Mouse (Mus musculus) neural tube, embryonic 11.5 days (tissue): ENCODE results near the gene Slitrk6. TPM values are rescaled to one million over a fixed set of nuclear protein-coding genes. Genes with fewer than 3 reads are reported as not detected.

ENCODE experiments used
- ATAC-seq: fragments of 200-750 bp; cut with Nextera tagmentation; 2 replicates; pipeline ENCODE4 v1.8.0; 2017; ENCODE audit warnings: moderate number of reproducible peaks, mild to moderate bottlenecking, moderate TSS enrichment, moderate library complexity; ENCODE audit not compliant: insufficient read depth, low FRiP score, low TSS enrichment
- DNase-seq: peaks from one replicate; pipeline ENCODE4 v3.0.0-alpha.2; 2015; ENCODE audit warnings: low spot score
- H3K27ac ChIP-seq: fragments of 300-500 bp; sonication (generic); 2 replicates; pipeline ENCODE4 v1.5.1; 2014; ENCODE audit warnings: low read depth, mild to moderate bottlenecking, low read length
- H3K27me3 ChIP-seq: fragments of 300-500 bp; sonication (generic); 2 replicates; pipeline ENCODE4 v1.6.1; 2014; ENCODE audit warnings: mild to moderate bottlenecking, low read length, mixed read lengths; ENCODE audit not compliant: control insufficient read depth, insufficient read depth
- H3K36me3 ChIP-seq: fragments of 300-500 bp; sonication (generic); 2 replicates; pipeline ENCODE4 v1.6.1; 2014; ENCODE audit warnings: mild to moderate bottlenecking, low read length, moderate library complexity, mixed read lengths; ENCODE audit not compliant: control insufficient read depth, insufficient read depth
- H3K4me1 ChIP-seq: fragments of 300-500 bp; sonication (generic); 2 replicates; pipeline ENCODE4 v1.6.1; 2014; ENCODE audit warnings: low read length, mixed read lengths; ENCODE audit not compliant: control insufficient read depth, insufficient read depth
- H3K4me2 ChIP-seq: fragments of 300-500 bp; sonication (generic); 2 replicates; pipeline ENCODE4 v1.6.1; 2014; ENCODE audit warnings: low read depth, mild to moderate bottlenecking, moderate library complexity
- H3K4me3 ChIP-seq: fragments of 300-500 bp; sonication (generic); 2 replicates; pipeline ENCODE4 v1.5.1; 2014; ENCODE audit warnings: low read depth, low read length
- H3K9ac ChIP-seq: fragments of 300-500 bp; sonication (generic); 2 replicates; pipeline ENCODE4 v1.6.1; 2014; ENCODE audit warnings: mild to moderate bottlenecking, low read length
- H3K9me3 ChIP-seq: fragments of 300-500 bp; sonication (generic); 2 replicates; pipeline ENCODE4 v1.6.1; 2016; ENCODE audit warnings: low read length; ENCODE audit not compliant: control insufficient read depth
- WGBS: fragments of 180-500 bp; shearing (Covaris S2); extraction: QIAGEN DNeasy Blood & Tissue Kit; methylation state at CpG from one replicate; pipeline ENCODE4 v1.1.7; 2014; 5-methylcytosine and 5-hydroxymethylcytosine counted together
- polyA plus RNA-seq: library from polyadenylated mRNA; unstranded; fragments of >200 nt; fragmentation: Nextera tagmentation; extraction: Ambion mirVana; gene quantifications from 2 replicates; pipeline ENCODE4 v1.2.1, GENCODE M21; 2014

Slitrk6 gene
- polyA plus RNA-seq: 6.1 and 6.2 TPM in 2 replicates

DNA sequence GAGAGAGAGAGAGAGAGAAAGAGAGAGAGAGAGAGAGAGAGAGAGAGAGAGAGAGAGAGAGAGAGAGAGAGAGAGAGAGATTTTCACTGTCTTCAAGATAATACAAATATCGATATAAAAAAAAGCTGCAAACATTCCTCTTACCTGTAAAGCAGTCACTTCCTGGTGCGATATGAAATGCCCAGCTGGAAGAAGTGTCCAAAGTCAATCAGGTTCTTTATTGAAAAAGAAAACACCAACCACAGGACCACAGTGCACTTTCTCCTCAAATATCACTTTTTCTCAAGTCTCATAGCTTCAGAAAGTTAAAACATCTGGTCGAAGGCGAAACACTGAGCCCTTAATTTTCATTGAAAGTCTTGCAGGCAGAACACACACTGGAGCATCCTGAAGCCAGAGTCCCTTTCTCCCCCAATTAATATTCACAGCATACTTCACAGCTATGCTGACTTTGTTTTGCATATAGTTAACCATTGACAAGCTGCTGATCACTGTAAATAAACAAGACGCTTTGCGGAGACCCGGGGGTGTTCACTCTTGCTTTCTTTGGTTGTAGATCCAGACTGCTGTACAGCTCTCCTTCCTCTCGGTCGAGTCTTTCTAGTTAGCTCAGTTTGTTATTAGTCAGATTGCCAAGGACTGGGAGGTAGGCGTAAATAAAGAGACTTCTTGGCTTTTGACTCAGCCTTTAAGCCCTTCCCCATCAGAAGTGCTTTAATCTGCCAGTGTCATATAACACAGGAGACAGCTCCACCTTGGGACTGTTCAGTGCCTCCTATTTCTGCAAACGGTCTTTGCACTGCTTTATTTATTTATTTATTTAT is at the start of gene Slitrk6:
Gene Slitrk6, minus strand, starts transcription at position 666 of the 824 bp plus-strand sequence.
- DNase-seq: peak; percentile 27
- no peaks in the 10 kb centered on the region for H3K36me3 ChIP-seq
- no peak within 1 kb of the TSS for H3K9ac ChIP-seq
- H3K27ac ChIP-seq: no peak within 1 kb of the TSS
- no peaks in the 10 kb centered on the region for H3K4me1 ChIP-seq
- WGBS: 43% methylated on average over 11 of the region's 11 CpGs
- 0 out of 2 replicates have a peak within 1 kb of the TSS, but pooled peaks have one; percentile 4 for H3K4me3 ChIP-seq
- peak within 1 kb of the TSS; percentile 22; the same call in 1 of the 2 replicates for H3K4me2 ChIP-seq
- peak; percentile 70 for ATAC-seq
- H3K27me3 ChIP-seq: no peaks in the 10 kb centered on the region
- H3K9me3 ChIP-seq: no peaks in the 10 kb centered on the region

DNA sequence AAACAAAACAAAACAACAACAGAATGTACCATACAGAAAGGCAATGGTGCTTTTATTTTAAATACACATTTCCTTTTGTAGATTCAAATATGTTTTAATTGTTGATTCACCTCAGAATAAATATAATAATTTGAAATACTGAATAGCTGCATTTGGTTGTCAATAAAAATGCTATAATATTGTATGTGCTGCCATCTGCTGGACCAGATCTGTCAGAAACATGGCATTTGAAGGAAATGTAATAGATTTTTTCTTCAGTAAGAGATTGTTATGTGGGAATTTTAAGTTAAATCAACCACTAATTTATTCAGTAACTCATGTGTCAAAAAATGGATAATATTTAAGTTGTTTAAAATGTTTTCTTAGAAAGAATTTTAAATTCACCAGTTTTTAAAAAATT is 22.6 kb upstream of the Slitrk6 start:
- peak; percentile 22 for DNase-seq
- H3K9ac ChIP-seq: no peak overlapping the region
- no peaks in the 10 kb centered on the region for H3K27me3 ChIP-seq
- H3K36me3 ChIP-seq: no peaks in the 10 kb centered on the region
- H3K9me3 ChIP-seq: no peaks in the 10 kb centered on the region
- H3K27ac ChIP-seq: no peak overlapping the region
- H3K4me1 ChIP-seq: no peaks in the 10 kb centered on the region
- no peak overlapping the region for H3K4me2 ChIP-seq
- H3K4me3 ChIP-seq: no peak overlapping the region
- ATAC-seq: no peak

- H3K9me3 ChIP-seq: no peaks in the 10 kb centered on the region
- H3K36me3 ChIP-seq: no peaks in the 10 kb centered on the region
- no peaks in the 10 kb centered on the region for H3K4me1 ChIP-seq
- 87% methylated on average over 1 of the region's 1 CpGs for WGBS
- no peak overlapping the region for H3K4me2 ChIP-seq
- H3K27me3 ChIP-seq: no peaks in the 10 kb centered on the region
- no peak overlapping the region for H3K4me3 ChIP-seq
- H3K9ac ChIP-seq: no peak overlapping the region
- no peak for DNase-seq
- no peak for ATAC-seq
- no peak overlapping the region for H3K27ac ChIP-seq
Measured at GRCm38 (mm10) chr14:110770694-110771093, 15.7 kb upstream of the Slitrk6 start.

- ATAC-seq (no peak), DNase-seq (no peak)
- Histone ChIP-seq H3K4me3 (no peak overlapping the region), H3K27me3 (no peaks in the 10 kb centered on the region), H3K36me3 (no peaks in the 10 kb centered on the region), H3K9ac (no peak overlapping the region), H3K4me2 (no peak overlapping the region), H3K9me3 (no peaks in the 10 kb centered on the region), H3K4me1 (no peaks in the 10 kb centered on the region), H3K27ac (no peak overlapping the region)
- whole genome bisulfite sequencing: 21% methylated on average over 7 of the region's 7 CpGs
Measured at GRCm38 (mm10) chr14:110762588-110763220, 7.8 kb upstream of the Slitrk6 start.

DNA sequence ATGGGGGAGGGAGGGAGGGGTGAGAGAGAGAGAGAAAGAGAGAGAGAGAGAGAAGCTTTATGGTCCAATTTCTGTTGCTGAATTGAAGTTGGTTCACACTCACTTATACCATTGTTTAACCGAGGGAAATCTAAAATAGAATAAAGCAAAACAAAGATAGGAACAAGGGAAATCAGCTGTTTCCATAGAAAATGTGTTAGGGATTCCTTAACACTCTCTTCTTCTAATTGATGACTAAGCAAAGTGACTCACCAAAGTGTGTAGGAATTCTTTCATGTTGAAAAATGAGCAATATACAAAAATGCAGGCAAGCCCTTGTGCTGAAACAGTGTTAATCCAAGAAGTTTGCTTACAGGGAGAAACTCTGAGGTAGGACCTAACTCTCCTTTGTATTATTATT is 6.0 kb upstream of the Slitrk6 start:
- H3K27me3 ChIP-seq: no peaks in the 10 kb centered on the region
- 66% methylated on average over 1 of the region's 1 CpGs for WGBS

DNA sequence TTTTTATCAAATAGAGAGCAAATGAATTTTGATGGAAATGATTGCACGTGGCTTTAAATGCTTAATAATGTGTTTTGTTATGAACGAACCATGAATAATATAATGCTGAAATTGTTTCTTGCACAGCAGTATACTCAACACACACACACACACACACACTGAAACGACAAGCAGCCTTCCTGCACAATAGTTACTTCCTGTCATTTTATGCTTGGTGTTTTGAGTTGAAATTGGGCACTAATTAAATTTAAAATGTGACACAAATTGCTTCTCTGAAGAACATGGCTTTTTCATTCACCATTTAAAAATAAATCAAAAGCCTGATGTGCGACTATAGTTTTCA is 330 bp upstream of the Slitrk6 start:
- WGBS: 74% methylated on average over 4 of the region's 4 CpGs
- no peak overlapping the region for H3K4me2 ChIP-seq
- H3K9me3 ChIP-seq: no peaks in the 10 kb centered on the region
- ATAC-seq (no peak), DNase-seq (no peak)
- no peaks in the 10 kb centered on the region for H3K27me3 ChIP-seq
- no peak overlapping the region for H3K27ac ChIP-seq
- H3K9ac ChIP-seq: no peak overlapping the region
- H3K4me1 ChIP-seq: no peaks in the 10 kb centered on the region
- no peak overlapping the region for H3K4me3 ChIP-seq
- no peaks in the 10 kb centered on the region for H3K36me3 ChIP-seq

More for the DNA sequence above, 6.0 kb upstream of the Slitrk6 start:
- Histone ChIP-seq H3K36me3 (no peaks in the 10 kb centered on the region), H3K27ac (no peak overlapping the region), H3K9me3 (no peaks in the 10 kb centered on the region), H3K4me1 (no peaks in the 10 kb centered on the region), H3K9ac (no peak overlapping the region), H3K4me3 (no peak overlapping the region), H3K4me2 (no peak overlapping the region)
- no peak for DNase-seq
- ATAC-seq: no peak

GRCm38 (mm10) chr14:110739861-110740260 is 15.1 kb downstream of the Slitrk6 start:
- Histone ChIP-seq H3K4me2 (no peak overlapping the region), H3K9me3 (no peaks in the 10 kb centered on the region), H3K9ac (no peak overlapping the region), H3K4me1 (0 out of 2 replicates have a peak, but pooled peaks cover 2% of the 10 kb centered on the region), H3K27me3 (no peaks in the 10 kb centered on the region), H3K36me3 (no peaks in the 10 kb centered on the region), H3K4me3 (no peak overlapping the region), H3K27ac (no peak overlapping the region)
- 34% methylated on average over 7 of the region's 7 CpGs for WGBS
- DNase-seq (no peak), ATAC-seq (peak; percentile 90)

DNA sequence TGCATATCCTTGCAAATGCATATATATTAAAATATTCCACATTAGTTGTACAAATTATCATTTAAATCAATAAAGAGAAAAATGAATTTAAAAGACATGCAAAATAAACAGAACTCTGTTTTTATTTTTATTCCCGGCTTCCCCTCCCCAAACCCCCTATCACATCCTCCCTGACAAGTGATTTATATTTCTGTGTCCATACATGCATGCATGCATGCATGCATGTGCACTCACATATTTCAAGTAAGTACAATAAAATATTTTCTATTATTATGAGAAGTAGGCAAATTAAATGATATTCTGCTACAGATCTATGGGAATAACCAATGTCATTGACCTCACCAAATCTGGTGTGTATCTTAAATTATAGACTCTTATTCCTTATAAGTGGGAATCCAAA is 15.6 kb downstream of the Slitrk6 start:
- 61% methylated on average over 1 of the region's 1 CpGs for WGBS
- ATAC-seq: peak; percentile 63
- H3K36me3 ChIP-seq: no peaks in the 10 kb centered on the region

More for the DNA sequence above, 15.6 kb downstream of the Slitrk6 start:
- H3K4me1 ChIP-seq: 0 out of 2 replicates have a peak, but pooled peaks cover 2% of the 10 kb centered on the region
- no peaks in the 10 kb centered on the region for H3K9me3 ChIP-seq
- no peak overlapping the region for H3K27ac ChIP-seq
- no peak overlapping the region for H3K4me3 ChIP-seq
- DNase-seq: no peak
- H3K9ac ChIP-seq: no peak overlapping the region
- H3K27me3 ChIP-seq: no peaks in the 10 kb centered on the region
- H3K4me2 ChIP-seq: no peak overlapping the region
